In the genomic region with DNA sequence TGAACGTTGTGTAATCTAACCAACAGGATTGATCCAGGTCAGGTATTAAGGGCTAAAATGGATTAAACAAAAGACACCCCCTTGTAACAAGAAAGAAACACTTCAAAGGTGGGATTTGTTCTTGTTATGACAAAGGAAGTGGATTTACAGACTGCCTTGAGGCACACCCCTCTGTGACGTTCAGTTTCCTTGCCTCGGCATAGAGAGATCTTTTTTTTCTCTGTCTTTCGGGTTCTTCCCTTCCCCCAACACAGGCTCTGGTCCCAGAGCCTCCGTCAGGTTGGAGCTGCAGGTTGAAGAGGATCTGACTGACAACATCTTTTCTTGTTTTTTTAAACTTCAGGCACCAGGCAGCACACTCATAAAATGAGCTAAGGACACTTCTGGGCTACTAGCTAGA, we compare ENCODE assay signal across 20 mouse cellular contexts.
DNase-seq lines count a peak whose midpoint lies in the region; ATAC-seq lines count a peak whose summit lies in the region.
"Had no signal": no experiment of that assay in that cellular context is flagged by ENCODE, and none has a peak within 500 bp of the region (broad histone marks: within the 10 kb centered on the region; RNA-seq: fewer than 3 reads in every experiment).

No protein-coding gene starts in this region.

- H3K9me3 ChIP-seq in forebrain, embryonic 14.5 days (replicated peaks; ENCODE audit: control insufficient read depth, low read length): no peaks in the 10 kb centered on the region
- no peaks in the 10 kb centered on the region for H3K9me3 ChIP-seq in forebrain, embryonic 11.5 days (ENCODE audit: control insufficient read depth, low read length)
- H3K9me3 ChIP-seq in midbrain, embryonic 16.5 days (replicated peaks; ENCODE audit: control insufficient read depth, low read length, poor library complexity, severe bottlenecking): no peaks in the 10 kb centered on the region
- H3K9me3 ChIP-seq: embryonic facial prominence, embryonic 15.5 days; heart, embryonic 15.5 days; liver, embryonic 15.5 days; neural tube, embryonic 13.5 days had no signal

- H3K27ac ChIP-seq in forebrain, embryonic 14.5 days (ENCODE audit: low read depth, low read length): no peak overlapping the region
- H3K27ac ChIP-seq in forebrain, embryonic 11.5 days (ENCODE audit: low read depth, low read length): no peak overlapping the region
- no peak overlapping the region for H3K27ac ChIP-seq in midbrain, embryonic 16.5 days (ENCODE audit: low read length)
- H3K27ac ChIP-seq: embryonic facial prominence, embryonic 15.5 days; heart, embryonic 15.5 days; kidney, postnatal 0 days; liver, embryonic 15.5 days; macrophage; neural tube, embryonic 13.5 days had no signal

- no peaks in the 10 kb centered on the region for H3K27me3 ChIP-seq in forebrain, embryonic 14.5 days (replicated peaks; ENCODE audit: control insufficient read depth, insufficient read depth, low read length)
- H3K27me3 ChIP-seq in forebrain, embryonic 11.5 days (ENCODE audit: control insufficient read depth, insufficient read depth, low read length): no peaks in the 10 kb centered on the region
- H3K27me3 ChIP-seq in midbrain, embryonic 16.5 days (ENCODE audit: control insufficient read depth, insufficient read depth, low read depth, low read length): no peaks in the 10 kb centered on the region
- H3K27me3 ChIP-seq: embryonic facial prominence, embryonic 15.5 days; heart, embryonic 15.5 days; liver, embryonic 15.5 days; neural tube, embryonic 13.5 days had no signal

- no peaks in the 10 kb centered on the region for H3K4me1 ChIP-seq in forebrain, embryonic 14.5 days (ENCODE audit: control insufficient read depth, insufficient read depth, low read length)
- peaks cover 3% of the 10 kb centered on the region; the same call in 1 of the 2 replicates for H3K4me1 ChIP-seq in forebrain, embryonic 11.5 days (replicated peaks; ENCODE audit: control insufficient read depth, insufficient read depth, low read length)
- H3K4me1 ChIP-seq in midbrain, embryonic 16.5 days (ENCODE audit: control insufficient read depth, insufficient read depth, low read length): no peaks in the 10 kb centered on the region
- H3K4me1 ChIP-seq: embryonic facial prominence, embryonic 15.5 days; heart, embryonic 15.5 days; liver, embryonic 15.5 days; neural tube, embryonic 13.5 days had no signal

- no peak overlapping the region for H3K4me3 ChIP-seq in forebrain, embryonic 14.5 days (ENCODE audit: low read depth, low read length)
- H3K4me3 ChIP-seq in forebrain, embryonic 11.5 days (ENCODE audit: low read depth, low read length): no peak overlapping the region
- no peak overlapping the region for H3K4me3 ChIP-seq in midbrain, embryonic 16.5 days (ENCODE audit: low read depth, low read length)
- H3K4me3 ChIP-seq: embryonic facial prominence, embryonic 15.5 days; heart, embryonic 15.5 days; liver, embryonic 15.5 days; neural tube, embryonic 13.5 days had no signal

- no peak overlapping the region for H3K4me2 ChIP-seq in forebrain, embryonic 14.5 days (ENCODE audit: low read length)
- no peak overlapping the region for H3K4me2 ChIP-seq in forebrain, embryonic 11.5 days (ENCODE audit: low read depth, low read length, severe bottlenecking)
- H3K4me2 ChIP-seq in midbrain, embryonic 16.5 days (ENCODE audit: low read length): peak overlapping the region; percentile 16
- H3K4me2 ChIP-seq: embryonic facial prominence, embryonic 15.5 days; heart, embryonic 15.5 days; liver, embryonic 15.5 days; neural tube, embryonic 13.5 days had no signal

- DNase-seq in forebrain, embryonic 14.5 days (ENCODE audit: low spot score): no peak
- no peak for DNase-seq in forebrain, embryonic 11.5 days (ENCODE audit: low spot score)
- peak; percentile 24 to 43 for DNase-seq in thymus, postnatal 36 days
- DNase-seq in spleen, postnatal 14 days (ENCODE audit: low spot score in 2 of 2): no peak
- DNase-seq in cerebellum, postnatal 10 days: no peak
- DNase-seq: adrenal gland, adult 2 months; gastrocnemius, postnatal 14 days; heart, postnatal 4 days; kidney, adult 18-20 months; layer of hippocampus, postnatal 36 days had no signal

- 14% methylated on average over 5 of the region's 5 CpGs for WGBS in forebrain, embryonic 14.5 days
- WGBS in forebrain, embryonic 11.5 days: 27% methylated on average over 5 of the region's 5 CpGs
- WGBS in midbrain, embryonic 16.5 days: 23% methylated on average over 5 of the region's 5 CpGs

- 0 out of 2 replicates have a peak overlapping the region, but pooled peaks have one; percentile 13 for H3K9ac ChIP-seq in forebrain, embryonic 14.5 days (ENCODE audit: low read length)
- no peak overlapping the region for H3K9ac ChIP-seq in forebrain, embryonic 11.5 days (ENCODE audit: low read length)
- no peak overlapping the region for H3K9ac ChIP-seq in midbrain, embryonic 16.5 days (ENCODE audit: low read depth, low read length)
- H3K9ac ChIP-seq: embryonic facial prominence, embryonic 15.5 days; heart, embryonic 15.5 days; liver, embryonic 15.5 days; neural tube, embryonic 13.5 days had no signal

- no peaks in the 10 kb centered on the region for H3K36me3 ChIP-seq in forebrain, embryonic 14.5 days (ENCODE audit: control insufficient read depth, insufficient read depth, low read length)
- no peaks in the 10 kb centered on the region for H3K36me3 ChIP-seq in forebrain, embryonic 11.5 days (ENCODE audit: control insufficient read depth, insufficient read depth, low read length)
- H3K36me3 ChIP-seq in midbrain, embryonic 16.5 days (ENCODE audit: control insufficient read depth, insufficient read depth, low read length): no peaks in the 10 kb centered on the region
- H3K36me3 ChIP-seq: embryonic facial prominence, embryonic 15.5 days; heart, embryonic 15.5 days; liver, embryonic 15.5 days; neural tube, embryonic 13.5 days had no signal

- no peak for ATAC-seq in forebrain, embryonic 14.5 days
- no peak for ATAC-seq in forebrain, embryonic 11.5 days (replicated peaks; ENCODE audit: low FRiP score)
- peak; percentile 65 for ATAC-seq in activated CD4-positive, CD25-positive, alpha-beta regulatory T cell, adult 4 months
- ATAC-seq in midbrain, embryonic 16.5 days: no peak
- no peak for ATAC-seq in megakaryocyte, adult 5-6 weeks (ENCODE audit: poor library complexity, severe bottlenecking)
- ATAC-seq: hindbrain, embryonic 16.5 days had no signal

Comparison
In these comparisons a context has a peak if more than half of its experiments do, and no peak if none do; other contexts are left out.
1. DNase-seq: peak in thymus, postnatal 36 days (2 of 2); none in forebrain, embryonic 14.5 days (single experiment), forebrain, embryonic 11.5 days (single experiment), spleen, postnatal 14 days (0 of 2) and cerebellum, postnatal 10 days (0 of 2).